Mouse (Mus musculus): ENCODE data around the gene Iqschfp. TPM values are rescaled to one million over a fixed set of nuclear protein-coding genes. Genes with fewer than 3 reads are reported as not detected.

Iqschfp gene
- polyA plus RNA-seq, 1 experiment, result 1.2 TPM

GRCm38 (mm10) chr3:67960133-67960532 lies 68.1 kb downstream of the Iqschfp start:
- no peaks in the 10 kb centered on the region for H3K27me3 ChIP-seq (ENCODE audit: control insufficient read depth, insufficient read depth, low read length)
- DNase-seq, result no peak
- H3K4me1 ChIP-seq (ENCODE audit: control insufficient read depth, insufficient read depth, low read length), result no peaks in the 10 kb centered on the region
- 32% methylated on average over 3 of the region's 3 CpGs for WGBS
- H3K27ac ChIP-seq (ENCODE audit: insufficient read depth, low read length), result no peak overlapping the region
- no peak for TF ChIP-seq CTCF (IDR thresholded peaks at IDR 0.05; ENCODE audit: borderline replicate concordance, insufficient read depth, low read depth, low read length)
- no peak for TF ChIP-seq POLR2A (IDR thresholded peaks at IDR 0.05; ENCODE audit: borderline replicate concordance, insufficient read depth, low read length)
- H3K4me3 ChIP-seq (replicated peaks; ENCODE audit: insufficient read depth, low read depth, low read length), result no peak overlapping the region

GRCm38 (mm10) chr3:67960727-67961126 lies 68.7 kb downstream of the Iqschfp start:
- Histone ChIP-seq H3K27ac (ENCODE audit: insufficient read depth, low read length) (no peak overlapping the region), H3K4me1 (ENCODE audit: control insufficient read depth, insufficient read depth, low read length) (no peaks in the 10 kb centered on the region), H3K27me3 (ENCODE audit: control insufficient read depth, insufficient read depth, low read length) (no peaks in the 10 kb centered on the region), H3K4me3 (replicated peaks; ENCODE audit: insufficient read depth, low read depth, low read length) (no peak overlapping the region)
- TF ChIP-seq POLR2A (IDR thresholded peaks at IDR 0.05; ENCODE audit: borderline replicate concordance, insufficient read depth, low read length), result no peak
- TF ChIP-seq CTCF (IDR thresholded peaks at IDR 0.05; ENCODE audit: borderline replicate concordance, insufficient read depth, low read depth, low read length), result no peak
- DNase-seq, result no peak

GRCm38 (mm10) chr3:67961934-67962639 lies 70.1 kb downstream of the Iqschfp start:
- TF ChIP-seq POLR2A (IDR thresholded peaks at IDR 0.05; ENCODE audit: borderline replicate concordance, insufficient read depth, low read length) (no peak), CTCF (IDR thresholded peaks at IDR 0.05; ENCODE audit: borderline replicate concordance, insufficient read depth, low read depth, low read length) (no peak)
- no peak for DNase-seq
- Histone ChIP-seq H3K27me3 (ENCODE audit: control insufficient read depth, insufficient read depth, low read length) (no peaks in the 10 kb centered on the region), H3K27ac (ENCODE audit: insufficient read depth, low read length) (no peak overlapping the region), H3K4me1 (ENCODE audit: control insufficient read depth, insufficient read depth, low read length) (no peaks in the 10 kb centered on the region), H3K4me3 (replicated peaks; ENCODE audit: insufficient read depth, low read depth, low read length) (no peak overlapping the region)
- WGBS, result 92% methylated on average over 6 of the region's 6 CpGs

GRCm38 (mm10) chr3:67974340-67974998 lies 82.4 kb downstream of the Iqschfp start:
- no peak overlapping the region for H3K27ac ChIP-seq (ENCODE audit: insufficient read depth, low read length)
- no peak for DNase-seq
- WGBS, result 92% methylated on average over 2 of the region's 2 CpGs
- H3K27me3 ChIP-seq (ENCODE audit: control insufficient read depth, insufficient read depth, low read length), result no peaks in the 10 kb centered on the region
- H3K4me3 ChIP-seq (replicated peaks; ENCODE audit: insufficient read depth, low read depth, low read length), result no peak overlapping the region
- TF ChIP-seq CTCF (IDR thresholded peaks at IDR 0.05; ENCODE audit: borderline replicate concordance, insufficient read depth, low read depth, low read length) (no peak), POLR2A (IDR thresholded peaks at IDR 0.05; ENCODE audit: borderline replicate concordance, insufficient read depth, low read length) (no peak)
- H3K4me1 ChIP-seq (ENCODE audit: control insufficient read depth, insufficient read depth, low read length), result no peaks in the 10 kb centered on the region

- no peaks in the 10 kb centered on the region; the same call in 1 of the 2 replicates for H3K27me3 ChIP-seq (ENCODE audit: control insufficient read depth, insufficient read depth, low read length)
- TF ChIP-seq CTCF (IDR thresholded peaks at IDR 0.05; ENCODE audit: borderline replicate concordance, insufficient read depth, low read depth, low read length), result no peak
- no peak for TF ChIP-seq POLR2A (IDR thresholded peaks at IDR 0.05; ENCODE audit: borderline replicate concordance, insufficient read depth, low read length)
- no peak for DNase-seq
- 87% methylated on average over 1 of the region's 1 CpGs for WGBS
- no peak overlapping the region for H3K4me3 ChIP-seq (replicated peaks; ENCODE audit: insufficient read depth, low read depth, low read length)
- H3K27ac ChIP-seq (ENCODE audit: insufficient read depth, low read length), result no peak overlapping the region
- no peaks in the 10 kb centered on the region for H3K4me1 ChIP-seq (ENCODE audit: control insufficient read depth, insufficient read depth, low read length)
These were observed 88.0 kb downstream of the Iqschfp start for GRCm38 (mm10) chr3:67980006-67980405.

- H3K27ac ChIP-seq (ENCODE audit: insufficient read depth, low read length), result no peak overlapping the region
- no peaks in the 10 kb centered on the region for H3K4me1 ChIP-seq (ENCODE audit: control insufficient read depth, insufficient read depth, low read length)
- H3K4me3 ChIP-seq (replicated peaks; ENCODE audit: insufficient read depth, low read depth, low read length), result no peak overlapping the region
- 67% methylated on average over 12 of the region's 12 CpGs for whole genome bisulfite sequencing
- TF ChIP-seq CTCF (IDR thresholded peaks at IDR 0.05; ENCODE audit: borderline replicate concordance, insufficient read depth, low read depth, low read length) (no peak), POLR2A (IDR thresholded peaks at IDR 0.05; ENCODE audit: borderline replicate concordance, insufficient read depth, low read length) (no peak)
- no peaks in the 10 kb centered on the region; the same call in 1 of the 2 replicates for H3K27me3 ChIP-seq (ENCODE audit: control insufficient read depth, insufficient read depth, low read length)
- no peak for DNase-seq
These were observed 91.3 kb downstream of the Iqschfp start for GRCm38 (mm10) chr3:67983329-67983728.

GRCm38 (mm10) chr3:68002415-68002814 lies 110.4 kb downstream of the Iqschfp start:
- no peak for DNase-seq

GRCm38 (mm10) chr3:68012342-68012741 lies 120.3 kb downstream of the Iqschfp start:
- TF ChIP-seq POLR2A (IDR thresholded peaks at IDR 0.05; ENCODE audit: borderline replicate concordance, insufficient read depth, low read length) (no peak), CTCF (IDR thresholded peaks at IDR 0.05; ENCODE audit: borderline replicate concordance, insufficient read depth, low read depth, low read length) (no peak)
- H3K27ac ChIP-seq (ENCODE audit: insufficient read depth, low read length), result no peak overlapping the region
- no peaks in the 10 kb centered on the region for H3K27me3 ChIP-seq (ENCODE audit: control insufficient read depth, insufficient read depth, low read length)
- no peak overlapping the region for H3K4me3 ChIP-seq (replicated peaks; ENCODE audit: insufficient read depth, low read depth, low read length)
- no peak for DNase-seq
- no peaks in the 10 kb centered on the region for H3K4me1 ChIP-seq (ENCODE audit: control insufficient read depth, insufficient read depth, low read length)

More at GRCm38 (mm10) chr3:68002415-68002814, 110.4 kb downstream of the Iqschfp start:
- 71% methylated on average over 4 of the region's 4 CpGs for WGBS
- H3K4me3 ChIP-seq (replicated peaks; ENCODE audit: insufficient read depth, low read depth, low read length), result no peak overlapping the region
- TF ChIP-seq POLR2A (IDR thresholded peaks at IDR 0.05; ENCODE audit: borderline replicate concordance, insufficient read depth, low read length) (no peak), CTCF (IDR thresholded peaks at IDR 0.05; ENCODE audit: borderline replicate concordance, insufficient read depth, low read depth, low read length) (no peak)
- H3K27ac ChIP-seq (ENCODE audit: insufficient read depth, low read length), result no peak overlapping the region
- no peaks in the 10 kb centered on the region for H3K27me3 ChIP-seq (ENCODE audit: control insufficient read depth, insufficient read depth, low read length)
- no peaks in the 10 kb centered on the region for H3K4me1 ChIP-seq (ENCODE audit: control insufficient read depth, insufficient read depth, low read length)
